Mouse (Mus musculus) embryonic fibroblast, embryonic 13.5 days (primary cell): ENCODE measurements around the gene Asic1.

ENCODE experiments used
- CTCF ChIP-seq: IDR thresholded peaks from 2 replicates; pipeline ENCODE4 v1.5.1; 2011; ENCODE audit warnings: mild to moderate bottlenecking, control low read depth, low read length, moderate library complexity, borderline replicate concordance; ENCODE audit not compliant: insufficient read depth
- POLR2A ChIP-seq: IDR thresholded peaks from 2 replicates; pipeline ENCODE4 v1.6.1; 2011; ENCODE audit warnings: low read depth, mild to moderate bottlenecking, control low read depth, low read length, moderate library complexity

- TF ChIP-seq POLR2A (no peak), CTCF (no peak)
Measured at GRCm38 (mm10) chr15:99714206-99714605, 44.0 kb downstream of the Asic1 start.
